Mouse (Mus musculus): ENCODE results near the gene Slc22a28.
"Not testable (repeated sequence)": the region's sequence is repeated elsewhere in the genome, so short reads cannot be mapped to it uniquely, and the experiment has no call there.

The Slc22a28 gene

DNA sequence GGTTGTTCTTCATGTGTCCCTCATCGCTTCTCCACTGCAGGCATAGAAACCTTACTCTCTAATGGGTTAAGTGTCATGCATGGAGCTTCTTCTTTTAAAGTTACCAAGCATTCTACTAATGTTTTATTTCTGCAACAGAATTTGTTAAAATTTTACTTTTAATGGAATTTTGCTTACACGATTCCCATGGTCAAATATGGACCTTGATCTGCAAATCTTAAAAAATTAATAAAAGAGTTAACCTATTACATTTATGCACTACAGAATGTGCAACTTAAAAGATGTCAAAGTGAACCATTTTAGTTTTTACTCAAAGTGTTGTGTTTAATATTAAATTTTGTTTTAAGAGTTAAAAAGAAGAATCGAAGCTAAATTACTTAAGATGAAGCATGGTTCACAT lies at the start of gene Slc22a28:
TSS of gene Slc22a28 (minus strand) at position 102 of the 400 bp plus-strand sequence.
- DNase-seq (ENCODE audit: low read depth, low spot score) = not testable (repeated sequence)

DNA sequence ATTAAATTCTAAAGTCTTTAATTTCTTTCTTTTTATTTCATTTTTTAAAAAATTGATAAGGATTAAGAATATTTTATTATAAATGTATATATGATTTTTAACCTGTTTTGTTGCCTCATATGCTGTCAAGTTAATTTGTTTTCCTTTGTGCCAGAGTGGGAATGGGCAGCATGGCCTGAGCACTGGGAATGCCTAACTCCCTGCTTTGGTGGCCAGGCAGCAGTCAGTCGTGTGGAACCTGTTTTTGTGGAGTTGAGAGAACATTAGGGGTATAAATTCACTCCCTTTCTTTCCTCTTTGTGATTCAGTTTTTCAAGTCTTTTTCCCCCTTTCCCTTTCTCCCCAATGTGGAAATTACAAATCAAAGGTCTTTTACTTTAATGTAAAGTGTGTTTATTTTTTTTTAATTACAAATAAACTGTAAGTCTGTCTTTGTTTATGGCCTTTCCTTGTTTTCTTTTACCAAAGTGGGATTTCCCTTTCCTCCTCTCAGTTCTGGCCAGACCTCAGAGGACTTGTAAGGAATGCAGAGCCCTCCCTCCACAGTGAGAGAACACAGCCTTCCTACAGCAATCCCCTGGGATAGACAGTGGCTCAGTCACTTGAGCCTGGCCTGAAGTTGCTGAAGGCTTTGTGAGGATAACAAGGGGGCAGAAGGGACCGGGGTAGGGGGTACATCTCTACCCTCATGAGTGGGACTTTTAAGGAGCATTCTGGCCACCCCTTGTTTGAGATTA lies 17.2 kb upstream of the Slc22a28 start:
- no peak for DNase-seq (ENCODE audit: low read depth, low spot score)

DNA sequence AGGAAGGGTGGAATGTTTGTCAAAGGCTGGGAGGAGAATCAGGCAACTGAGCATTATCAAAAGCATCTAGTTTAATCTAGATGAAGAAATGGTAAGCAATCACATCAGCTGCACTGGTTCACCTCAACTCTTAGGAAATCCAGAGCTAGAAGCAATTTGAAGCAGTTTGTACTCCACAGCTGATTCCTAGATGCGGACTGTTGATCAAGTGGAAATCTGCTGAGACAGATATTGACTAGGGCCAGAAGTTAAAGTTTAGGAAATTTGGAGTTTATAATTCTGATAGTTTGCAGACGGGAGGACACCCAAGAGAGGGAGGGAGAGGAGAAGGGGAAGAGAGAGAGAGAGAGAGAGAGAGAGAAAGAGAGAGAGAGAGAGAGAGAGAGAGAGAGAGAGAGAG lies 10.9 kb upstream of the Slc22a28 start:
- not testable (repeated sequence) for DNase-seq (ENCODE audit: low read depth, low spot score)

DNA sequence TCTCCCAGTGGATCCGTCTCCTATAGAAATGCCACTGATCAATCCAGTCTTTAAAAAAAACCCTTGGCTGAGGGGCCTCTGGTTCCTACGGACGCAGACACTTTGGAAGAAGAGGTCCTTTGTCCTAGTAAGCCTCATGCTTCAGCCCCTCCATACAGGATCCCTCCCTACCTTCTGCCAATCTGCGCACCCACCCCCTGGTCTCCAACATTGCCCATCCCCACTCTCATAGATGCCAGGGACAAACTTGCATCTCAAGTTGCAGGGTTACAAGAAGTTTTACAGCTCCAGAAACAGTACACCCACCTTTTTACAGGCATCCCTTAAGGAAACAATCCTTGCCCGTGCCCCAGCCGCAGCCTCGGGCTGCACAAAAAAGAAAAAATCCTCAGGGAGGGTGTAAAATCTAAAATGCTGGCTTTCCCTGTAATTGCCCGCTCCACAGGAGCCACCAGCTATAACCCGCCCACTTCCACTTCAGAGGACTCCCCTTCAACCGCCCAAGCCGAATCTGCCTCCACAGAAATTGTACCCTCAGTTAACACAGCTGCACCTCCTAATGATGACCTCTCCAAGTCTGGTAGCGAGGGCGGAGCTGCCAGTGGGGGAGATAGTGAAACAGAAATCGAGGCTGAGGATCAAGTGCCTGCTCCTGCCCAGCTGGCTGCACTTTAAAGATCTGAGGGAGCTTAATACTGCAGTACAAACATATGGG lies 2.5 kb upstream of the Slc22a28 start:
- DNase-seq (ENCODE audit: low read depth, low spot score) = not testable (repeated sequence)

DNA sequence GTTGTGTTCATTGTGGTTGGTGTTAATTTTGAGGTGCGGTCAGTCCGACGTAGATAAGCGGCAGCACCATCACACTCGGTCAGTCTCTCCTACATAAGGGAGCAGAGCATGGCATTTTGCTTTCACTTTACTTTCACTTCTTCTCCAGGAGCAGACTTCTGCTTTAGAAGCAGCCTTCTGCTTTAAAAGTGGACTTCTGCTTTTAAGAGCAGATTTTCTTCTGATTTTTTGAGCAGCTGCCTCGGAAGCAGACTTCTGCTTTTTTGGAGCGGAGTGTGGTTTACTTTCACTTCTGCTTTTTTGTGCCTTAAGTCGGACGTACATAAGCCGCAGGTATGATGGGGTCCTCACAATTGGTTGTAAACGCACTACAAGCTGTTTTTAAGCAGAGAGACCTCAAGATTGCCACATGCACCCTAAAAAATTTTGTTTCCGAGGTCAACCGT lies 111.9 kb downstream of the Slc22a28 start:
- DNase-seq (ENCODE audit: low read depth, low spot score) = no peak

DNA sequence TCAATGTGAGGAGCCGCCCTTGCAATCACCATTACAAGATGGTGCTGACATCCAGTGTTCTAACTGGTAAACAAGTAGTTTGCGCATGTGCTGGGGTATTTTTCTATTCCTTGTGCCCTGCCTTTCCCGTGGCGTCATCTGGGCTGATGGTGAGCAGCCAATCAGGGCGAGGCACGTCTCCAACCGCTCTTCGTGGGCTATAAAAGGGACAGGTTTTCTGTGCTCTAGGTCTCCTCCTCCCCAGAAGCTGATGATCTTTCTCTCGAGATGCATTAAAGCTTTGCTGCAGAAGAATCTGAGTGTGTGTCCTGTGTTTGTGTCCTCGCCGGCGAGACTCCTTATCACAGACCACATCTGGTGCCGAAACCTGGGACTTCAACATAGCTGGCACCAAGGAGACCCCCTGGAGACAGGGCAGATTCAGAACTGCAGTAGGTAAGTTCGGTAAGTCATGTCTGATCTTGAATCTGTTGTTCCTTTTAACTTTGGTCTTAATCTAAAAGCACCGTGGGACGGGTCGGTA lies 112.4 kb downstream of the Slc22a28 start:
- DNase-seq (ENCODE audit: low read depth, low spot score) = not testable (repeated sequence)

DNA sequence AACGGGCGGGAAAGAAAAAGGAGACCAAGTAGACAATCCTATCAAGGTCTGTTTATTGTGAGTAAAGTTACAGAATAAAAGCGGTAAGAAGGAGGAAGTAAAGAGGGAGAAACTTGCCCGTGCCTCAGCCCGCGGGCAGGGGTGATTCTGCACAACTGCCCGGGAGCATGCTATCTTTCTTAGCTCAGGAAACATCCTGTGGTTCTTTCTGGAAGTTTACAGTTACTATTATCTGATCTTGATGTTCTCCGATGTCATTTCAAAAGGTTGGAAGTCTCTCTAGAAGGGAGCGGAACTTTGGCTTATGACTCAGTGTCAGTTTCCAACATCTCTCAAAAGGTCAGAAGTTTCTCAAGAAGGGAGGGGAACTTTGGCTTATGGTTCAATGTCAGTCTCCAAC lies 113.2 kb downstream of the Slc22a28 start:
- not testable (repeated sequence) for DNase-seq (ENCODE audit: low read depth, low spot score)

All from retina, adult 2 months (tissue).